Mouse (Mus musculus): Measurements from ENCODE around the gene Cby3.

Cby3 gene

GRCm38 (mm10) chr11:50388217-50388929 is 34.1 kb downstream of the Cby3 start:
- in situ Hi-C loops (cut with MboI): no loop called here

GRCm38 (mm10) chr11:50389011-50389410 is 34.7 kb downstream of the Cby3 start:
- in situ Hi-C loops (cut with MboI): no loop called here

GRCm38 (mm10) chr11:50389616-50390015 is 35.4 kb downstream of the Cby3 start:
- in situ Hi-C loops (cut with MboI): no loop called here

- in situ Hi-C loops (cut with MboI): no loop called here
Measured at GRCm38 (mm10) chr11:50391272-50391960, 37.2 kb downstream of the Cby3 start.

GRCm38 (mm10) chr11:50393306-50393705 is 39.0 kb downstream of the Cby3 start:
- in situ Hi-C loops (cut with MboI): no loop called here

GRCm38 (mm10) chr11:50394731-50395130 is 40.5 kb downstream of the Cby3 start:
- in situ Hi-C loops (cut with MboI): no loop called here

GRCm38 (mm10) chr11:50396766-50397307 is 42.6 kb downstream of the Cby3 start:
- in situ Hi-C loops (cut with MboI): no loop called here

- in situ Hi-C loops (cut with MboI): no loop called here
Measured at GRCm38 (mm10) chr11:50397316-50397715, 43.1 kb downstream of the Cby3 start.

GRCm38 (mm10) chr11:50398803-50399202 is 44.5 kb downstream of the Cby3 start:
- in situ Hi-C loops (cut with MboI): no loop called here

- in situ Hi-C loops (cut with MboI): no loop called here
Measured at GRCm38 (mm10) chr11:50402481-50402880, 48.2 kb downstream of the Cby3 start.

- in situ Hi-C loops (cut with MboI): no loop called here
Measured at GRCm38 (mm10) chr11:50403367-50404014, 49.2 kb downstream of the Cby3 start.

- in situ Hi-C loops (cut with MboI): no loop called here
Measured at GRCm38 (mm10) chr11:50407235-50407634, 53.0 kb downstream of the Cby3 start.

All from mature B cell (primary cell).